Mouse (Mus musculus): ENCODE data around the gene Pebp1. TPM values are rescaled to one million over a fixed set of nuclear protein-coding genes. Genes with fewer than 3 reads are reported as not detected.

The Pebp1 gene
- total and polyA plus RNA-seq, 3 experiments, result 210 to 1,716 (median 337) TPM

DNA sequence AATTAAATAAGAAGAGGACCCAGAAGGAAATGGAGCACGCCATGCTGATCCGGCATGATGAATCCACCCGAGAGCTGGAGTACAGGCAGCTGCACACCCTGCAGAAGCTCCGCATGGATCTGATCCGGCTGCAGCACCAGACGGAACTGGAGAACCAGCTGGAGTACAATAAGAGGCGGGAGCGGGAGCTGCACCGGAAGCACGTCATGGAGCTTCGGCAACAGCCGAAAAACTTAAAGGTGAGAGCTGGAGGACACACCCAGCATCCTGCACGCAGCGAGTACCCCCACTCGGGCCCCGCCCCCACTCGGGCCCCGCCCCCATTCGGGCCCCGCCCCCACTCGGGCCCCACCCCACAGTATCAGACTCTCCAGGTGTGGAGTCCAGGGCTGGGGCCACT is 23.9 kb downstream of the Pebp1 start:
- Histone ChIP-seq H3K4me1 (ENCODE audit: insufficient read depth, low read depth, low read length) (no peaks in the 10 kb centered on the region; the same call in 1 of the 2 replicates), H3K9me3 (replicated peaks) (no peaks in the 10 kb centered on the region), H3K27me3 (ENCODE audit: insufficient read depth, low read length) (no peaks in the 10 kb centered on the region), H3K36me3 (replicated peaks) (peaks cover 99% of the 10 kb centered on the region), H3K4me3 (ENCODE audit: low read depth, low read length) (no peak overlapping the region)
- TF ChIP-seq GATA2 (IDR thresholded peaks at IDR 0.05; ENCODE audit: borderline replicate concordance, low read depth, low read length) (no peak), GATA1 (IDR thresholded peaks at IDR 0.05; ENCODE audit: borderline replicate concordance, low read length) (no peak), TAL1 (conservative IDR thresholded peaks at IDR 0.05; ENCODE audit: low read depth, low read length) (no peak), CTCF (IDR thresholded peaks at IDR 0.05; ENCODE audit: low read depth, low read length) (no peak), POLR2AphosphoS5 (IDR thresholded peaks at IDR 0.05; ENCODE audit: insufficient replicate concordance, low read depth, low read length) (no peak)
- ATAC-seq (ENCODE audit: extremely low read depth, insufficient number of reproducible peaks, low FRiP score, poor library complexity, severe bottlenecking) (no peak), DNase-seq (ENCODE audit: low spot score) (no peak)

DNA sequence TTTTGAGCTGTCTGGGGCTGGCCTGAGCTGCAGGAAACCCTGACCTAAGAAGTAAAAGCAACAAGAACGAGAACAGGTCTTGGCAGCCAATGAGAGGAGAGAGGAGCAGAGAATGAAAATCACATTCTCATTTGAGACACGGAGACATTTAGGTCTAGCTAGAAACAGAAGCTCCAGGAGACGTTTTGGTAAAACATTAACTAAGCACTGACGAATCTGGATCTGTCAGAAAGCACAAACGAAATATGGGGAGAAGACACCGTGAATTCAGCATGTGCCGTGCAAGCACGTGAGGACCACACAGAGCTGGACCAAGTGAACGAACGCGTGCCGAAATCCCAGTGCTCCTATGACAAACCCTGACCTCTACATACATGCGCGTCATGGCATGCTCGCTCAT is 29.1 kb downstream of the Pebp1 start:
- Histone ChIP-seq H3K9me3 (replicated peaks) (no peaks in the 10 kb centered on the region), H3K36me3 (replicated peaks) (peaks cover 100% of the 10 kb centered on the region), H3K4me3 (ENCODE audit: low read depth, low read length) (no peak overlapping the region), H3K4me1 (ENCODE audit: insufficient read depth, low read depth, low read length) (no peaks in the 10 kb centered on the region), H3K27me3 (ENCODE audit: insufficient read depth, low read length) (no peaks in the 10 kb centered on the region)
- TF ChIP-seq CTCF (IDR thresholded peaks at IDR 0.05; ENCODE audit: low read depth, low read length) (no peak), GATA2 (IDR thresholded peaks at IDR 0.05; ENCODE audit: borderline replicate concordance, low read depth, low read length) (no peak), TAL1 (conservative IDR thresholded peaks at IDR 0.05; ENCODE audit: low read depth, low read length) (no peak), POLR2AphosphoS5 (IDR thresholded peaks at IDR 0.05; ENCODE audit: insufficient replicate concordance, low read depth, low read length) (no peak), GATA1 (IDR thresholded peaks at IDR 0.05; ENCODE audit: borderline replicate concordance, low read length) (no peak)
- DNase-seq (ENCODE audit: low spot score) (no peak), ATAC-seq (ENCODE audit: extremely low read depth, insufficient number of reproducible peaks, low FRiP score, poor library complexity, severe bottlenecking) (no peak)

DNA sequence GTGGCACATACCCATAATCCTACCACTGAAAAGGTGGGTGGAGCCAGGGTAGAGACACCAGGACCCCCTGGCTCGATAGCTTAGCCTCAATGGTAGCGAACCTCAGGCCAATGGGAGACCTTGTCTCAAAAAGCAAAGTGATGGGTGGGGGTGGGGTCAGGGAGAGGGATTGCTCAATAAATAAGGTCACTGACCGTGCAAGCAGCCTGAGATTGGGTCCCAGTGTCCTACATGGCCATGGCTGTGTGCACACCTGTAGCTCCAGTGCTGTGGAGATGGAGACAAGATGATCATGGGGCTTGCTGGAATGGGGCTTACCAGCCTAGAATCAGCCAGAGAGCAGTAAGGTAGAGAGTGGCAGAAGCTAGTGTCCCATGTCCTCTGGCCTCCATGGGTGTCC is 35.7 kb downstream of the Pebp1 start:
- ATAC-seq (ENCODE audit: extremely low read depth, insufficient number of reproducible peaks, low FRiP score, poor library complexity, severe bottlenecking) (no peak), DNase-seq (ENCODE audit: low spot score) (no peak)
- Histone ChIP-seq H3K36me3 (replicated peaks) (peaks cover 99% of the 10 kb centered on the region), H3K27me3 (ENCODE audit: insufficient read depth, low read length) (no peaks in the 10 kb centered on the region), H3K4me1 (ENCODE audit: insufficient read depth, low read depth, low read length) (no peaks in the 10 kb centered on the region; the same call in 1 of the 2 replicates), H3K4me3 (ENCODE audit: low read depth, low read length) (no peak overlapping the region), H3K9me3 (replicated peaks) (no peaks in the 10 kb centered on the region)
- TF ChIP-seq TAL1 (conservative IDR thresholded peaks at IDR 0.05; ENCODE audit: low read depth, low read length), result no peak
- TF ChIP-seq CTCF (IDR thresholded peaks at IDR 0.05; ENCODE audit: low read depth, low read length), result no peak
- TF ChIP-seq GATA1 (IDR thresholded peaks at IDR 0.05; ENCODE audit: borderline replicate concordance, low read length), result no peak
- TF ChIP-seq GATA2 (IDR thresholded peaks at IDR 0.05; ENCODE audit: borderline replicate concordance, low read depth, low read length), result no peak
- TF ChIP-seq POLR2AphosphoS5 (IDR thresholded peaks at IDR 0.05; ENCODE audit: insufficient replicate concordance, low read depth, low read length), result no peak

- Histone ChIP-seq H3K9me3 (replicated peaks) (no peaks in the 10 kb centered on the region), H3K27me3 (ENCODE audit: insufficient read depth, low read length) (no peaks in the 10 kb centered on the region), H3K4me1 (ENCODE audit: insufficient read depth, low read depth, low read length) (peaks cover 2% of the 10 kb centered on the region), H3K36me3 (replicated peaks) (peaks cover 99% of the 10 kb centered on the region), H3K4me3 (ENCODE audit: low read depth, low read length) (no peak overlapping the region)
- ATAC-seq (ENCODE audit: extremely low read depth, insufficient number of reproducible peaks, low FRiP score, poor library complexity, severe bottlenecking) (no peak), DNase-seq (ENCODE audit: low spot score) (no peak)
- TF ChIP-seq CTCF (IDR thresholded peaks at IDR 0.05; ENCODE audit: low read depth, low read length), result no peak
- TF ChIP-seq GATA2 (IDR thresholded peaks at IDR 0.05; ENCODE audit: borderline replicate concordance, low read depth, low read length), result no peak
- TF ChIP-seq TAL1 (conservative IDR thresholded peaks at IDR 0.05; ENCODE audit: low read depth, low read length), result no peak
- no peak for TF ChIP-seq POLR2AphosphoS5 (IDR thresholded peaks at IDR 0.05; ENCODE audit: insufficient replicate concordance, low read depth, low read length)
- TF ChIP-seq GATA1 (IDR thresholded peaks at IDR 0.05; ENCODE audit: borderline replicate concordance, low read length), result no peak
Measured at GRCm38 (mm10) chr5:117250796-117251195, 36.6 kb downstream of the Pebp1 start.

DNA sequence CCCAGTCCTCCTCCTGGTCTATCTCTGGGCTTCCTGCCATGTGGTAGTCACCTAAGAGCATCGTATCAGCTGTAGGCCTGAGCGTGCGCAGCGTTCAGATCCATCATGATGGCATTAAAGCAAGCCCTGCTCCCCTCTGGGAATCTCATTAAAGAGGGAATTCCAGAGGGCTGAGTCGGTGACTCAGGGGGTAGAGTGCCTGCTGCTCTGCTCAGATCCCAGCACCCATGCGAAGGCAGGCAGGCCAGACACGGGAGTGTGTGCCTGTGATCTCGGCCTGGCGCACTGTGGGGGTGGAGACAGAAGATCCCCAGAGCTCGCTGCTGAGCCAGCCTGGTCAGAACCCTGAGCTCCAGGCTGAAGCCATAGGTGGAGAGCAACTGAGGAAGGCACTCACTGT is 39.1 kb downstream of the Pebp1 start:
- H3K36me3 ChIP-seq (replicated peaks), result peaks cover 99% of the 10 kb centered on the region
- ATAC-seq (ENCODE audit: extremely low read depth, insufficient number of reproducible peaks, low FRiP score, poor library complexity, severe bottlenecking), result no peak

GRCm38 (mm10) chr5:117245170-117245569 is 42.3 kb downstream of the Pebp1 start:
- H3K36me3 ChIP-seq (replicated peaks), result peaks cover 97% of the 10 kb centered on the region
- H3K9me3 ChIP-seq (replicated peaks), result no peaks in the 10 kb centered on the region
- TF ChIP-seq GATA1 (IDR thresholded peaks at IDR 0.05; ENCODE audit: borderline replicate concordance, low read length) (no peak), GATA2 (IDR thresholded peaks at IDR 0.05; ENCODE audit: borderline replicate concordance, low read depth, low read length) (no peak), CTCF (IDR thresholded peaks at IDR 0.05; ENCODE audit: low read depth, low read length) (no peak), POLR2AphosphoS5 (IDR thresholded peaks at IDR 0.05; ENCODE audit: insufficient replicate concordance, low read depth, low read length) (no peak), TAL1 (conservative IDR thresholded peaks at IDR 0.05; ENCODE audit: low read depth, low read length) (no peak)
- H3K4me1 ChIP-seq (ENCODE audit: insufficient read depth, low read depth, low read length), result peaks cover 24% of the 10 kb centered on the region
- no peaks in the 10 kb centered on the region for H3K27me3 ChIP-seq (ENCODE audit: insufficient read depth, low read length)
- DNase-seq (ENCODE audit: low spot score) (peak; percentile 27), ATAC-seq (ENCODE audit: extremely low read depth, insufficient number of reproducible peaks, low FRiP score, poor library complexity, severe bottlenecking) (peak; percentile 16; the same call in 1 of the 2 replicates)
- H3K4me3 ChIP-seq (ENCODE audit: low read depth, low read length), result peak overlapping the region; percentile 43; the same call in 1 of the 2 replicates

More for the DNA sequence above, 39.1 kb downstream of the Pebp1 start:
- DNase-seq (ENCODE audit: low spot score), result no peak
- TF ChIP-seq CTCF (IDR thresholded peaks at IDR 0.05; ENCODE audit: low read depth, low read length), result no peak
- no peak for TF ChIP-seq TAL1 (conservative IDR thresholded peaks at IDR 0.05; ENCODE audit: low read depth, low read length)
- TF ChIP-seq GATA2 (IDR thresholded peaks at IDR 0.05; ENCODE audit: borderline replicate concordance, low read depth, low read length), result no peak
- no peak for TF ChIP-seq GATA1 (IDR thresholded peaks at IDR 0.05; ENCODE audit: borderline replicate concordance, low read length)
- no peak for TF ChIP-seq POLR2AphosphoS5 (IDR thresholded peaks at IDR 0.05; ENCODE audit: insufficient replicate concordance, low read depth, low read length)
- no peak overlapping the region for H3K4me3 ChIP-seq (ENCODE audit: low read depth, low read length)
- no peaks in the 10 kb centered on the region for H3K27me3 ChIP-seq (ENCODE audit: insufficient read depth, low read length)
- no peaks in the 10 kb centered on the region for H3K9me3 ChIP-seq (replicated peaks)
- H3K4me1 ChIP-seq (ENCODE audit: insufficient read depth, low read depth, low read length), result peaks cover 24% of the 10 kb centered on the region
